Mouse (Mus musculus): ENCODE measurements around the gene Zar1l. TPM values are rescaled to one million over a fixed set of nuclear protein-coding genes. Genes with fewer than 3 reads are reported as not detected.
"Not testable (repeated sequence)": the region's sequence is repeated elsewhere in the genome, so short reads cannot be mapped to it uniquely, and the experiment has no call there.

The Zar1l gene
- total RNA-seq, 2 experiments from 2014 or later: 0.68 to 1.2 TPM

GRCm38 (mm10) chr5:150521937-150522866 lies 4.2 kb upstream of the Zar1l start, which contains the start of gene Brca2:
Brca2 (plus strand) TSS chr5:150522630.
- DNase-seq (ENCODE audit: extremely low spot score in 1 of 2, low spot score in 2 of 2): peak; percentile 92 to 95
- intact Hi-C loops (cut with DNase I): loop anchor here (2.0 to 5.0 kb wide), 2 partner anchors 143 to 845 kb away; no protein-coding TSS in a partner anchor

GRCm38 (mm10) chr5:150519551-150519950 lies 1.6 kb upstream of the Zar1l start:
- Histone ChIP-seq H3K27ac (no peak overlapping the region), H3K4me3 (no peak overlapping the region)
- intact Hi-C loops (cut with DNase I): no loop called here
- DNase-seq (ENCODE audit: extremely low spot score in 1 of 2, low spot score in 2 of 2): no peak
- peak; percentile 47 for TF ChIP-seq CTCF (IDR thresholded peaks at IDR 0.05)

More at GRCm38 (mm10) chr5:150521937-150522866, 4.2 kb upstream of the Zar1l start, which contains the start of gene Brca2:
- TF ChIP-seq CTCF (IDR thresholded peaks at IDR 0.05): no peak
- peak within 1 kb of the TSS; percentile 83 for H3K4me3 ChIP-seq
- H3K27ac ChIP-seq: peak within 1 kb of the TSS; percentile 79

- no peak for DNase-seq (ENCODE audit: extremely low spot score in 1 of 2, low spot score in 2 of 2)
- H3K27ac ChIP-seq: no peak overlapping the region
- intact Hi-C loops (cut with DNase I): no loop called here
- no peak for TF ChIP-seq CTCF (IDR thresholded peaks at IDR 0.05)
- no peak overlapping the region for H3K4me3 ChIP-seq
Measured at GRCm38 (mm10) chr5:150514027-150514426, 3.9 kb downstream of the Zar1l start.

- DNase-seq (ENCODE audit: extremely low spot score in 1 of 2, low spot score in 2 of 2): no peak
- Histone ChIP-seq H3K4me3 (no peak overlapping the region), H3K27ac (no peak overlapping the region)
- intact Hi-C loops (cut with DNase I): no loop called here
- no peak for TF ChIP-seq CTCF (IDR thresholded peaks at IDR 0.05)
Measured at GRCm38 (mm10) chr5:150513264-150513663, 4.7 kb downstream of the Zar1l start.

- H3K4me3 ChIP-seq: no peak overlapping the region
- DNase-seq (ENCODE audit: extremely low spot score in 1 of 2, low spot score in 2 of 2): no peak
- intact Hi-C loops (cut with DNase I): no loop called here
- no peak overlapping the region for H3K27ac ChIP-seq
- TF ChIP-seq CTCF (IDR thresholded peaks at IDR 0.05): no peak
Measured at GRCm38 (mm10) chr5:150510451-150511225, 7.3 kb downstream of the Zar1l start.

- intact Hi-C loops (cut with DNase I): no loop called here
- no peak overlapping the region for H3K27ac ChIP-seq
- DNase-seq (ENCODE audit: extremely low spot score in 1 of 2, low spot score in 2 of 2): peak in 1 of 2 experiments; percentile 45
- no peak overlapping the region for H3K4me3 ChIP-seq
- TF ChIP-seq CTCF (IDR thresholded peaks at IDR 0.05): peak; percentile 79
Measured at GRCm38 (mm10) chr5:150495792-150496191, 22.2 kb downstream of the Zar1l start.

- intact Hi-C loops (cut with DNase I); H3K27ac ChIP-seq; DNase-seq (ENCODE audit: extremely low spot score in 1 of 2, low spot score in 2 of 2); H3K4me3 ChIP-seq: not testable (repeated sequence)
Measured at GRCm38 (mm10) chr5:150491573-150492173, 26.3 kb downstream of the Zar1l start.

- H3K27ac ChIP-seq: no peak overlapping the region
- no peak for DNase-seq (ENCODE audit: extremely low spot score in 1 of 2, low spot score in 2 of 2)
- no peak overlapping the region for H3K4me3 ChIP-seq
- no peak for TF ChIP-seq CTCF (IDR thresholded peaks at IDR 0.05)
- intact Hi-C loops (cut with DNase I): no loop called here
Measured at GRCm38 (mm10) chr5:150490821-150491220, 27.1 kb downstream of the Zar1l start.

GRCm38 (mm10) chr5:150490285-150490684 lies 27.7 kb downstream of the Zar1l start:
- no peak for TF ChIP-seq CTCF (IDR thresholded peaks at IDR 0.05)
- intact Hi-C loops (cut with DNase I): no loop called here
- H3K4me3 ChIP-seq: no peak overlapping the region
- no peak for DNase-seq (ENCODE audit: extremely low spot score in 1 of 2, low spot score in 2 of 2)
- H3K27ac ChIP-seq: no peak overlapping the region

GRCm38 (mm10) chr5:150485198-150485597 lies 32.8 kb downstream of the Zar1l start:
- H3K4me3 ChIP-seq: no peak overlapping the region
- DNase-seq (ENCODE audit: extremely low spot score in 1 of 2, low spot score in 2 of 2): no peak
- intact Hi-C loops (cut with DNase I): no loop called here
- H3K27ac ChIP-seq: no peak overlapping the region
- peak; percentile 55 for TF ChIP-seq CTCF (IDR thresholded peaks at IDR 0.05)

GRCm38 (mm10) chr5:150478612-150479011 lies 39.4 kb downstream of the Zar1l start:
- DNase-seq (ENCODE audit: extremely low spot score in 1 of 2, low spot score in 2 of 2): no peak
- intact Hi-C loops (cut with DNase I): no loop called here
- TF ChIP-seq CTCF (IDR thresholded peaks at IDR 0.05): no peak
- H3K4me3 ChIP-seq: no peak overlapping the region
- no peak overlapping the region for H3K27ac ChIP-seq

Data from left cerebral cortex, adult 2 months (tissue).